Mouse (Mus musculus): ENCODE measurements around the gene Ndufaf2.

The Ndufaf2 gene

GRCm38 (mm10) chr13:108046071-108046470, 112.4 kb downstream of the Ndufaf2 start:
- TF ChIP-seq NANOG (IDR thresholded peaks at IDR 0.05; ENCODE audit: borderline replicate concordance, low read length) (no peak), CTCF (conservative IDR thresholded peaks at IDR 0.05; ENCODE audit: low read length) (no peak), POU5F1 (IDR thresholded peaks at IDR 0.05; ENCODE audit: borderline replicate concordance, low read length) (no peak)

GRCm38 (mm10) chr13:108045646-108046045, 112.8 kb downstream of the Ndufaf2 start:
- no peaks in the 10 kb centered on the region for H3K9me3 ChIP-seq (ENCODE audit: low read length)
- no peak for TF ChIP-seq CTCF (conservative IDR thresholded peaks at IDR 0.05; ENCODE audit: low read length)
- no peak for TF ChIP-seq NANOG (IDR thresholded peaks at IDR 0.05; ENCODE audit: borderline replicate concordance, low read length)
- no peak for TF ChIP-seq POU5F1 (IDR thresholded peaks at IDR 0.05; ENCODE audit: borderline replicate concordance, low read length)
- H3K36me3 ChIP-seq (ENCODE audit: insufficient read depth, low read length) = peaks cover 23% of the 10 kb centered on the region
- peaks cover 40% of the 10 kb centered on the region for H3K4me1 ChIP-seq (replicated peaks; ENCODE audit: low read depth, low read length)
- peak overlapping the region; percentile 93; the same call in 1 of the 2 replicates for H3K4me3 ChIP-seq (replicated peaks; ENCODE audit: low read length)
- no peaks in the 10 kb centered on the region for H3K27me3 ChIP-seq (ENCODE audit: insufficient read depth, low read length)

More at GRCm38 (mm10) chr13:108046071-108046470, 112.4 kb downstream of the Ndufaf2 start:
- peaks cover 36% of the 10 kb centered on the region for H3K4me1 ChIP-seq (replicated peaks; ENCODE audit: low read depth, low read length)
- peaks cover 25% of the 10 kb centered on the region for H3K36me3 ChIP-seq (ENCODE audit: insufficient read depth, low read length)
- H3K4me3 ChIP-seq (replicated peaks; ENCODE audit: low read length) = peak overlapping the region; percentile 93; the same call in 1 of the 2 replicates
- H3K27me3 ChIP-seq (ENCODE audit: insufficient read depth, low read length) = no peaks in the 10 kb centered on the region
- no peaks in the 10 kb centered on the region for H3K9me3 ChIP-seq (ENCODE audit: low read length)

GRCm38 (mm10) chr13:108044222-108044941, 114.0 kb downstream of the Ndufaf2 start, which contains the start of gene Smim15:
Smim15 (plus strand) TSS chr13:108044446.
- Histone ChIP-seq H3K4me1 (replicated peaks; ENCODE audit: low read depth, low read length) (peaks cover 53% of the 10 kb centered on the region), H3K27me3 (ENCODE audit: insufficient read depth, low read length) (no peaks in the 10 kb centered on the region), H3K9me3 (ENCODE audit: low read length) (no peaks in the 10 kb centered on the region), H3K36me3 (ENCODE audit: insufficient read depth, low read length) (peaks cover 19% of the 10 kb centered on the region), H3K4me3 (replicated peaks; ENCODE audit: low read length) (peak within 1 kb of the TSS; percentile 93)
- TF ChIP-seq POU5F1 (IDR thresholded peaks at IDR 0.05; ENCODE audit: borderline replicate concordance, low read length) (no peak), CTCF (conservative IDR thresholded peaks at IDR 0.05; ENCODE audit: low read length) (no peak), NANOG (IDR thresholded peaks at IDR 0.05; ENCODE audit: borderline replicate concordance, low read length) (no peak)

GRCm38 (mm10) chr13:108043431-108044221, 114.8 kb downstream of the Ndufaf2 start:
- Histone ChIP-seq H3K4me1 (replicated peaks; ENCODE audit: low read depth, low read length) (peaks cover 56% of the 10 kb centered on the region), H3K36me3 (ENCODE audit: insufficient read depth, low read length) (peaks cover 19% of the 10 kb centered on the region), H3K4me3 (replicated peaks; ENCODE audit: low read length) (peak overlapping the region; percentile 93), H3K27me3 (ENCODE audit: insufficient read depth, low read length) (no peaks in the 10 kb centered on the region), H3K9me3 (ENCODE audit: low read length) (no peaks in the 10 kb centered on the region)
- TF ChIP-seq CTCF (conservative IDR thresholded peaks at IDR 0.05; ENCODE audit: low read length) (no peak), NANOG (IDR thresholded peaks at IDR 0.05; ENCODE audit: borderline replicate concordance, low read length) (no peak), POU5F1 (IDR thresholded peaks at IDR 0.05; ENCODE audit: borderline replicate concordance, low read length) (no peak)

- H3K36me3 ChIP-seq (ENCODE audit: insufficient read depth, low read length) = peaks cover 4% of the 10 kb centered on the region; the same call in 1 of the 2 replicates
- peaks cover 54% of the 10 kb centered on the region for H3K4me1 ChIP-seq (replicated peaks; ENCODE audit: low read depth, low read length)
- no peak overlapping the region for H3K4me3 ChIP-seq (replicated peaks; ENCODE audit: low read length)
- no peaks in the 10 kb centered on the region for H3K27me3 ChIP-seq (ENCODE audit: insufficient read depth, low read length)
- no peak for TF ChIP-seq POU5F1 (IDR thresholded peaks at IDR 0.05; ENCODE audit: borderline replicate concordance, low read length)
- TF ChIP-seq NANOG (IDR thresholded peaks at IDR 0.05; ENCODE audit: borderline replicate concordance, low read length) = no peak
- TF ChIP-seq CTCF (conservative IDR thresholded peaks at IDR 0.05; ENCODE audit: low read length) = no peak
- no peaks in the 10 kb centered on the region for H3K9me3 ChIP-seq (ENCODE audit: low read length)
Measured at GRCm38 (mm10) chr13:108041358-108041757, 117.1 kb downstream of the Ndufaf2 start.

- Histone ChIP-seq H3K36me3 (ENCODE audit: insufficient read depth, low read length) (no peaks in the 10 kb centered on the region), H3K4me1 (replicated peaks; ENCODE audit: low read depth, low read length) (peaks cover 48% of the 10 kb centered on the region), H3K4me3 (replicated peaks; ENCODE audit: low read length) (no peak overlapping the region), H3K9me3 (ENCODE audit: low read length) (no peaks in the 10 kb centered on the region), H3K27me3 (ENCODE audit: insufficient read depth, low read length) (no peaks in the 10 kb centered on the region)
- TF ChIP-seq CTCF (conservative IDR thresholded peaks at IDR 0.05; ENCODE audit: low read length) (no peak), POU5F1 (IDR thresholded peaks at IDR 0.05; ENCODE audit: borderline replicate concordance, low read length) (no peak), NANOG (IDR thresholded peaks at IDR 0.05; ENCODE audit: borderline replicate concordance, low read length) (no peak)
Measured at GRCm38 (mm10) chr13:108040451-108040850, 118.0 kb downstream of the Ndufaf2 start.

GRCm38 (mm10) chr13:108039902-108040301, 118.5 kb downstream of the Ndufaf2 start:
- H3K4me1 ChIP-seq (replicated peaks; ENCODE audit: low read depth, low read length) = peaks cover 44% of the 10 kb centered on the region
- no peaks in the 10 kb centered on the region for H3K36me3 ChIP-seq (ENCODE audit: insufficient read depth, low read length)
- H3K9me3 ChIP-seq (ENCODE audit: low read length) = no peaks in the 10 kb centered on the region
- no peak overlapping the region for H3K4me3 ChIP-seq (replicated peaks; ENCODE audit: low read length)
- TF ChIP-seq CTCF (conservative IDR thresholded peaks at IDR 0.05; ENCODE audit: low read length) (no peak), NANOG (IDR thresholded peaks at IDR 0.05; ENCODE audit: borderline replicate concordance, low read length) (no peak), POU5F1 (IDR thresholded peaks at IDR 0.05; ENCODE audit: borderline replicate concordance, low read length) (no peak)
- H3K27me3 ChIP-seq (ENCODE audit: insufficient read depth, low read length) = no peaks in the 10 kb centered on the region

- Histone ChIP-seq H3K4me3 (replicated peaks; ENCODE audit: low read length) (no peak overlapping the region), H3K36me3 (ENCODE audit: insufficient read depth, low read length) (no peaks in the 10 kb centered on the region), H3K4me1 (replicated peaks; ENCODE audit: low read depth, low read length) (peaks cover 44% of the 10 kb centered on the region), H3K27me3 (ENCODE audit: insufficient read depth, low read length) (no peaks in the 10 kb centered on the region), H3K9me3 (ENCODE audit: low read length) (no peaks in the 10 kb centered on the region)
- TF ChIP-seq POU5F1 (IDR thresholded peaks at IDR 0.05; ENCODE audit: borderline replicate concordance, low read length) (no peak), CTCF (conservative IDR thresholded peaks at IDR 0.05; ENCODE audit: low read length) (no peak), NANOG (IDR thresholded peaks at IDR 0.05; ENCODE audit: borderline replicate concordance, low read length) (no peak)
Measured at GRCm38 (mm10) chr13:108039375-108039774, 119.0 kb downstream of the Ndufaf2 start.

Measured in E14TG2a.4 (cell line).